Comparison of ENCODE assay signal across 8 mouse cellular contexts in genomic region chr7:97788190-97788668, GRCm38 (mm10). TPM values are rescaled to one million over a fixed set of nuclear protein-coding genes. Genes with fewer than 3 reads are reported as not detected.
DNase-seq lines count a peak whose midpoint lies in the region; ATAC-seq lines count a peak whose summit lies in the region.

Gene Pak1, plus strand, starts transcription at chr7:97788541.

- H3K36me3 ChIP-seq in megakaryocyte, embryonic 14.5 days (replicated peaks; ENCODE audit: low read length): no peaks in the 10 kb centered on the region

- peak within 1 kb of the TSS; percentile 98 for H3K4me3 ChIP-seq in megakaryocyte, embryonic 14.5 days (replicated peaks)

- H3K27me3 ChIP-seq in megakaryocyte, embryonic 14.5 days (replicated peaks): peaks cover 50% of the 10 kb centered on the region

- H3K4me1 ChIP-seq in megakaryocyte, embryonic 14.5 days: peaks cover 14% of the 10 kb centered on the region

- peak; percentile 20 to 27 for DNase-seq in gastrocnemius, adult 8-10 months (ENCODE audit: low spot score in 2 of 2)
- DNase-seq in left cerebral cortex, adult 9 months (ENCODE audit: low spot score in 2 of 2): peak; percentile 62 to 84
- DNase-seq in right cerebral cortex, postnatal 10 days (ENCODE audit: low spot score in 2 of 2): peak; percentile 89 to 90
- peak; percentile 78 for DNase-seq in urinary bladder, postnatal 25 days (ENCODE audit: low spot score)

- no peaks in the 10 kb centered on the region for H3K9me3 ChIP-seq in megakaryocyte, embryonic 14.5 days

- peak; percentile 64 for ATAC-seq in activated CD4-positive, CD25-positive, alpha-beta regulatory T cell, adult 4 months
- peak; percentile 75 for ATAC-seq in common myeloid progenitor, adult 5-6 weeks (replicated peaks; ENCODE audit: low read depth, poor library complexity, severe bottlenecking)
- peak; percentile 70 for ATAC-seq in inflammation-experienced regulatory T-cells, adult 6 months

RNA-seq across cellular contexts. Expression of gene Pak1, which starts in this region (rescaled TPM):
- 1 to 10 TPM; 2.5 to 3.3 TPM for polyA plus RNA-seq in activated CD4-positive, CD25-positive, alpha-beta regulatory T cell, adult 4 months (2017; shearing (Covaris generic))
- total RNA-seq in common myeloid progenitor, adult 5-6 weeks (2017): 49.3 and 51.2 TPM in 2 replicates
- total RNA-seq in gastrocnemius, adult 8-10 months (2022): 10 to 100 TPM; 24.1 to 35.7 (median 29.4) TPM
- 1 to 10 TPM; 1.7 to 4.1 (median 2.2) TPM for polyA plus RNA-seq in inflammation-experienced regulatory T-cells, adult 6 months (2017; shearing (Covaris generic))
- 0.62 and 3.1 TPM in 2 replicates for polyA plus RNA-seq in megakaryocyte, embryonic 14.5 days (2012; ENCODE audit: insufficient read depth, low replicate concordance)

Comparison
In these comparisons a context has a peak if more than half of its experiments do, and no peak if none do; other contexts are left out.
1. Peak in every context shown above with its lines: DNase-seq, ATAC-seq and H3K4me3 ChIP-seq.
2. DNase-seq: peak in every context shown above with its lines; median percentile 90 in right cerebral cortex, postnatal 10 days; 78 in urinary bladder, postnatal 25 days; 73 in left cerebral cortex, adult 9 months; 24 in gastrocnemius, adult 8-10 months.